Mouse (Mus musculus) CH12.LX (cell line): ENCODE measurements around the gene Opcml. TPM values are rescaled to one million over a fixed set of nuclear protein-coding genes. Genes with fewer than 3 reads are reported as not detected.

Experiments
- DNase-seq: peaks from one replicate; pipeline ENCODE4 v3.0.0-alpha.2; 2013; ENCODE audit errors: extremely low read depth
- H3K27ac ChIP-seq: 2 replicates; pipeline ENCODE4 v1.5.1; 2012; ENCODE audit warnings: low read depth, mild to moderate bottlenecking, control low read depth, moderate library complexity; ENCODE audit not compliant: insufficient read depth
- H3K27me3 ChIP-seq: replicated peaks from 2 replicates; pipeline ENCODE3; 2012; ENCODE audit warnings: inconsistent platforms
- H3K36me3 ChIP-seq, 2 experiments: replicated peaks in 1 of 2; 2 replicates each; pipeline versions ENCODE3 to v1.6.1; 2012; ENCODE audit warnings: inconsistent platforms in 1 of 2, low read length in 1 of 2, mild to moderate bottlenecking in 1 of 2, mixed read lengths in 1 of 2, moderate library complexity in 1 of 2; ENCODE audit not compliant: control insufficient read depth in 1 of 2, insufficient read depth in 1 of 2
- H3K4me1 ChIP-seq, 2 experiments: 2 replicates each; pipeline ENCODE4 v1.6.1; 2012; ENCODE audit warnings: inconsistent platforms in 1 of 2, moderate library complexity in 1 of 2; ENCODE audit not compliant: insufficient read depth in 2 of 2, control insufficient read depth in 1 of 2
- H3K4me2 ChIP-seq: 2 replicates; pipeline ENCODE4 v1.6.1; 2012; ENCODE audit warnings: low read depth, mild to moderate bottlenecking, control low read depth; ENCODE audit not compliant: poor library complexity, insufficient read depth, severe bottlenecking
- H3K4me3 ChIP-seq, 3 experiments: fragments of 150-350 bp in 1 of 3; sonication (generic) in 1 of 3; replicated peaks in 1 of 3; 2 replicates each; pipeline versions ENCODE3 to v1.5.1; 2011 to 2012; ENCODE audit warnings: low read depth in 2 of 3, low read length in 2 of 3, mild to moderate bottlenecking in 2 of 3, moderate library complexity in 2 of 3, control low read depth in 1 of 3, improper control_type of control experiment in 1 of 3, inconsistent platforms in 1 of 3, mixed read lengths in 1 of 3; ENCODE audit not compliant: poor library complexity in 1 of 3
- H3K79me2 ChIP-seq: replicated peaks from 2 replicates; pipeline ENCODE4 v1.6.1; 2012; ENCODE audit warnings: mild to moderate bottlenecking, moderate library complexity; ENCODE audit not compliant: control insufficient read depth, poor library complexity, insufficient read depth, severe bottlenecking; ENCODE audit errors: extremely low read depth
- H3K9ac ChIP-seq: 2 replicates; pipeline ENCODE4 v1.6.1; 2012; ENCODE audit warnings: low read depth, mild to moderate bottlenecking, control low read depth, moderate library complexity; ENCODE audit not compliant: insufficient read depth
- H3K9me3 ChIP-seq: replicated peaks from 2 replicates; pipeline ENCODE3; 2012; ENCODE audit warnings: low read length, inconsistent platforms, mixed read lengths
- CHD2 ChIP-seq: IDR thresholded peaks from 2 replicates; pipeline ENCODE4 v1.6.1; 2011; ENCODE audit warnings: low read length, improper control_type of control experiment
- EP300 ChIP-seq: IDR thresholded peaks from 2 replicates; pipeline ENCODE4 v1.6.1; 2011; ENCODE audit warnings: low read length, improper control_type of control experiment
- ETS1 ChIP-seq: conservative IDR thresholded peaks from 2 replicates; pipeline ENCODE4 v1.6.1; 2012; ENCODE audit warnings: low read depth, mild to moderate bottlenecking, inconsistent platforms, low read length, improper control_type of control experiment, moderate library complexity
- JUN ChIP-seq: IDR thresholded peaks from 2 replicates; pipeline ENCODE4 v1.6.1; 2011; ENCODE audit warnings: low read depth, mild to moderate bottlenecking, low read length, improper control_type of control experiment, moderate library complexity; ENCODE audit not compliant: insufficient read depth
- JUND ChIP-seq: conservative IDR thresholded peaks from 2 replicates; pipeline ENCODE4 v1.6.1; 2011; ENCODE audit warnings: low read depth, low read length, improper control_type of control experiment
- MAZ ChIP-seq: IDR thresholded peaks from 2 replicates; pipeline ENCODE4 v1.6.1; 2012; ENCODE audit warnings: low read depth, mild to moderate bottlenecking, inconsistent platforms, low read length, improper control_type of control experiment, moderate library complexity
- MEF2A ChIP-seq: IDR thresholded peaks from 2 replicates; pipeline ENCODE4 v1.6.1; 2014; ENCODE audit warnings: low read depth, mild to moderate bottlenecking, inconsistent platforms, low read length, improper control_type of control experiment, borderline replicate concordance
- NRF1 ChIP-seq: IDR thresholded peaks from 2 replicates; pipeline ENCODE4 v1.6.1; 2014; ENCODE audit warnings: low read depth, mild to moderate bottlenecking, inconsistent platforms, low read length, improper control_type of control experiment, moderate library complexity
- POLR2A ChIP-seq: IDR thresholded peaks from 2 replicates; pipeline ENCODE4 v1.6.1; 2011; ENCODE audit warnings: low read depth, mild to moderate bottlenecking, improper control_type of control experiment, low read length
- RCOR1 ChIP-seq: conservative IDR thresholded peaks from 2 replicates; pipeline ENCODE4 v1.6.1; 2012; ENCODE audit warnings: low read depth, mild to moderate bottlenecking, inconsistent platforms, low read length, improper control_type of control experiment
- SIN3A ChIP-seq: IDR thresholded peaks from 2 replicates; pipeline ENCODE4 v1.6.1; 2012; ENCODE audit warnings: low read length, improper control_type of control experiment, inconsistent platforms
- UBTF ChIP-seq: IDR thresholded peaks from 2 replicates; pipeline ENCODE4 v1.6.1; 2012; ENCODE audit warnings: low read depth, mild to moderate bottlenecking, inconsistent platforms, low read length, improper control_type of control experiment, moderate library complexity
- USF1 ChIP-seq: IDR thresholded peaks from 2 replicates; pipeline ENCODE4 v1.6.1; 2014; ENCODE audit warnings: low read depth, mild to moderate bottlenecking, inconsistent platforms, low read length, improper control_type of control experiment
- USF2 ChIP-seq: conservative IDR thresholded peaks from 2 replicates; pipeline ENCODE4 v1.6.1; 2011; ENCODE audit warnings: low read depth, low read length, improper control_type of control experiment
- ZNF384 ChIP-seq: IDR thresholded peaks from 2 replicates; pipeline ENCODE4 v1.6.1; 2012; ENCODE audit warnings: low read depth, low read length, improper control_type of control experiment, inconsistent platforms
- dilution Hi-C: fragments of 300-500 bp; cut with MboI; formaldehyde crosslinking; loops from 2 replicates; pipeline ENCODE4 v1.14.3; 2020; ENCODE audit warnings: low sequenced_read_pairs; ENCODE audit not compliant: extremely low pct_unique_long_range_greater_than_20kb, extremely low pct_ligation_motif_present
- in situ Hi-C: fragments of 300-500 bp; cut with MboI; formaldehyde crosslinking; loops from 3 replicates; pipeline ENCODE4 v1.14.3; 2019; ENCODE audit warnings: low sequenced_read_pairs, low pct_ligation_motif_present, low pct_unique_long_range_greater_than_20kb, mixed read lengths
- polyA plus RNA-seq: library from polyadenylated mRNA; unstranded; fragments of >175 nt; gene quantifications from 2 replicates; pipeline ENCODE4 v1.2.1, GENCODE M21; 2012; ENCODE audit warnings: low read depth; ENCODE audit not compliant: insufficient read length
- total RNA-seq, 2 experiments: library from RNA; depleted of rRNA; stranded (reverse); fragments of 300-350 nt in 1 of 2; fragments of >200 nt in 1 of 2; gene quantifications; 2 replicates each; pipeline ENCODE4 v1.2.3; 2012 to 2014

The Opcml gene
- total and polyA plus RNA-seq, 3 experiments = 0.34 to 0.60 TPM; not detected in 1

- Histone ChIP-seq H3K27ac (no peak overlapping the region), H3K4me1 (no peaks in the 10 kb centered on the region), H3K9ac (no peak overlapping the region), H3K36me3 (no peaks in the 10 kb centered on the region), H3K9me3 (no peaks in the 10 kb centered on the region), H3K4me2 (no peak overlapping the region), H3K79me2 (no peaks in the 10 kb centered on the region), H3K4me3 (no peak overlapping the region), H3K27me3 (no peaks in the 10 kb centered on the region)
- in situ Hi-C loops = no loop called here
- dilution Hi-C loops = no loop called here
- TF ChIP-seq UBTF (no peak), EP300 (no peak)
- no peak for DNase-seq
These were observed 13.9 kb downstream of the Opcml start for GRCm38 (mm10) chr9:27804461-27804860.

- H3K36me3 ChIP-seq = no peaks in the 10 kb centered on the region
- H3K79me2 ChIP-seq = no peaks in the 10 kb centered on the region
- dilution Hi-C loops (no loop called here), in situ Hi-C loops (no loop called here)
- H3K27ac ChIP-seq = no peak overlapping the region
- H3K4me1 ChIP-seq = no peaks in the 10 kb centered on the region
- no peaks in the 10 kb centered on the region for H3K9me3 ChIP-seq
- H3K4me3 ChIP-seq = no peak overlapping the region
- no peak for DNase-seq
- TF ChIP-seq SIN3A (no peak), ZNF384 (no peak), POLR2A (no peak), JUN (no peak), NRF1 (no peak), USF1 (no peak), RCOR1 (no peak), EP300 (no peak), UBTF (no peak), USF2 (no peak), ETS1 (no peak), MEF2A (no peak)
- no peak overlapping the region for H3K4me2 ChIP-seq
- no peaks in the 10 kb centered on the region for H3K27me3 ChIP-seq
- no peak overlapping the region for H3K9ac ChIP-seq
These were observed 19.2 kb downstream of the Opcml start for GRCm38 (mm10) chr9:27809741-27810140.

GRCm38 (mm10) chr9:27813207-27813790, 22.7 kb downstream of the Opcml start:
- no peak overlapping the region for H3K27ac ChIP-seq
- in situ Hi-C loops = no loop called here
- H3K36me3 ChIP-seq = no peaks in the 10 kb centered on the region
- DNase-seq = no peak
- H3K4me3 ChIP-seq = no peak overlapping the region
- no peaks in the 10 kb centered on the region for H3K9me3 ChIP-seq
- H3K4me1 ChIP-seq = no peaks in the 10 kb centered on the region
- H3K9ac ChIP-seq = no peak overlapping the region
- no peak overlapping the region for H3K4me2 ChIP-seq
- H3K27me3 ChIP-seq = no peaks in the 10 kb centered on the region
- dilution Hi-C loops = no loop called here
- TF ChIP-seq USF2 (no peak), CHD2 (no peak), MAZ (no peak), JUN (no peak), JUND (no peak), USF1 (no peak)
- H3K79me2 ChIP-seq = no peaks in the 10 kb centered on the region
